Mouse (Mus musculus) stomach, embryonic 14.5 days (tissue): ENCODE data around the gene Dscam. TPM values are rescaled to one million over a fixed set of nuclear protein-coding genes. Genes with fewer than 3 reads are reported as not detected.

ENCODE experiments used
- ATAC-seq: fragments of 200-750 bp; cut with Nextera tagmentation; 2 replicates; pipeline ENCODE4 v1.8.0; 2017; ENCODE audit warnings: low read depth, moderate TSS enrichment; ENCODE audit not compliant: insufficient number of reproducible peaks, insufficient read depth, low FRiP score
- H3K27ac ChIP-seq: fragments of 300-500 bp; sonication (generic); 2 replicates; pipeline ENCODE4 v1.5.1; 2014; ENCODE audit warnings: mild to moderate bottlenecking, low read length, moderate library complexity, mixed read lengths
- H3K27me3 ChIP-seq: fragments of 300-500 bp; sonication (generic); 2 replicates; pipeline ENCODE4 v1.6.1; 2014; ENCODE audit warnings: low read length, control low read depth, mixed read lengths; ENCODE audit not compliant: control insufficient read depth, insufficient read depth
- H3K36me3 ChIP-seq: fragments of 300-500 bp; sonication (generic); 2 replicates; pipeline ENCODE4 v1.6.1; 2014; ENCODE audit warnings: mild to moderate bottlenecking, control low read depth, low read length, moderate library complexity, mixed read lengths; ENCODE audit not compliant: control insufficient read depth, insufficient read depth
- H3K4me1 ChIP-seq: fragments of 300-500 bp; sonication (generic); 2 replicates; pipeline ENCODE4 v1.6.1; 2014; ENCODE audit warnings: low read length, control low read depth, mixed read lengths; ENCODE audit not compliant: control insufficient read depth, insufficient read depth
- H3K4me2 ChIP-seq: fragments of 300-500 bp; sonication (generic); replicated peaks from 2 replicates; pipeline ENCODE4 v1.6.1; 2014; ENCODE audit warnings: low read depth, low read length, control low read depth
- H3K4me3 ChIP-seq: fragments of 300-500 bp; sonication (generic); 2 replicates; pipeline ENCODE4 v1.5.1; 2014; ENCODE audit warnings: low read depth, low read length, control low read depth
- H3K9ac ChIP-seq: fragments of 300-500 bp; sonication (generic); replicated peaks from 2 replicates; pipeline ENCODE4 v1.6.1; 2014; ENCODE audit warnings: low read depth, mild to moderate bottlenecking, control low read depth, low read length, moderate library complexity, mixed read lengths
- H3K9me3 ChIP-seq: fragments of 300-500 bp; sonication (generic); 2 replicates; pipeline ENCODE4 v1.6.1; 2016; ENCODE audit warnings: low read depth, low read length, control low read depth; ENCODE audit not compliant: control insufficient read depth
- WGBS: fragments of 180-500 bp; shearing (Covaris S2); extraction: QIAGEN DNeasy Blood & Tissue Kit; methylation state at CpG from one replicate; pipeline ENCODE4 v1.1.7; 2014; 5-methylcytosine and 5-hydroxymethylcytosine counted together
- polyA plus RNA-seq: library from polyadenylated mRNA; unstranded; fragments of >200 nt; fragmentation: Nextera tagmentation; extraction: Ambion mirVana; gene quantifications from 2 replicates; pipeline ENCODE4 v1.2.1, GENCODE M21; 2014

The Dscam gene
- polyA plus RNA-seq, 1 experiment from 2014 or later: 0.30 TPM

DNA sequence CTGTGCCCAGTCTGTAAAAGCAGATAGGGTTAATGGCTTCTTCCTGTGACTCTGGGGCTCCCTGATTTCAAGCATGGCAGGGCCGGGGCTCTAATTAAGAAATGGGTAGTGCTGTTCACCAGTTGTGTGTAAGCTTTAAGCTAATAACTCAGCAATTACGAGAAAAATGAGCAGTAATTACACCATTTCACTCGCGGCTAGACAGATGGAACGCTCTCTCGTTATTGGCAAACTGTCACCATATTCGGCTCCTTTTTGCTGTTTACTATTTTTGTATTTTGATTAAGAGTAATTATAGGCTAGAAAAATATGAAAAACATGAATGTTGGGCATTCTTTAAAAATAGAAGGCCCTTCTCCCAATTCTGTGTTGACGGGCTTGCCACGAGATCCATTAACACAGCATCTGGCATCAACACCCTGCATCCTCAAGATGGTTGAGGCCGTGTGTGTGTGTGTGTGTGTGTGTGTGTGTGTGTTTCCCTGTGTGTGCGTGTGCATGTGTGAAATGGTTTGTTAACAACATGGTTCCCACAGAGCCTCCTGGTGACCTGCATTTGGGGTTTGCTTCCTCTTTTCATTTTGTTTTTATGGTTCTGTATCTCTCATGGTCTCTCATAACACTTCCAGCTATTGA, 162.5 kb downstream of the Dscam start:
- H3K9me3 ChIP-seq: no peaks in the 10 kb centered on the region
- H3K36me3 ChIP-seq: no peaks in the 10 kb centered on the region
- H3K27ac ChIP-seq: no peak overlapping the region
- 83% methylated on average over 11 of the region's 11 CpGs for WGBS
- H3K27me3 ChIP-seq: no peaks in the 10 kb centered on the region
- H3K9ac ChIP-seq: no peak overlapping the region
- H3K4me1 ChIP-seq: no peaks in the 10 kb centered on the region
- no peak overlapping the region for H3K4me3 ChIP-seq
- H3K4me2 ChIP-seq: no peak overlapping the region
- no peak for ATAC-seq

DNA sequence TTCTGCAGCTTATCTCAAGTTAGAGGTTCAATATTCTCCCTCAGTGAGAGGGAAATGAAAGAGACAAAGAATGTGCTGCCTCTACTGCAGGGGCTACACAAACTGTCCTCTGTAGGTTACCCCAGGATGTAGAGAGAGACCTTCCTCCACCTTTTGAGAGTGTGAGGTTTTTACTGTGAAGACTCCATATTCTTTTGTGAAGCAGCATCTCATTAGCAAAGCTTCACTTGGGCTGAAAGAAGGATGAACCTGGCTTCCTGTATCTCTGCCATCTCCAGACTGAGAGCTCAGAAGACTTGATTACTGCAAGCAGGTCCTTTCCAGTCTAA, 163.7 kb downstream of the Dscam start:
- H3K27ac ChIP-seq: no peak overlapping the region
- H3K4me1 ChIP-seq: no peaks in the 10 kb centered on the region
- ATAC-seq: no peak
- H3K36me3 ChIP-seq: no peaks in the 10 kb centered on the region
- no peak overlapping the region for H3K9ac ChIP-seq
- H3K9me3 ChIP-seq: no peaks in the 10 kb centered on the region
- no peak overlapping the region for H3K4me2 ChIP-seq
- H3K27me3 ChIP-seq: no peaks in the 10 kb centered on the region
- H3K4me3 ChIP-seq: no peak overlapping the region

DNA sequence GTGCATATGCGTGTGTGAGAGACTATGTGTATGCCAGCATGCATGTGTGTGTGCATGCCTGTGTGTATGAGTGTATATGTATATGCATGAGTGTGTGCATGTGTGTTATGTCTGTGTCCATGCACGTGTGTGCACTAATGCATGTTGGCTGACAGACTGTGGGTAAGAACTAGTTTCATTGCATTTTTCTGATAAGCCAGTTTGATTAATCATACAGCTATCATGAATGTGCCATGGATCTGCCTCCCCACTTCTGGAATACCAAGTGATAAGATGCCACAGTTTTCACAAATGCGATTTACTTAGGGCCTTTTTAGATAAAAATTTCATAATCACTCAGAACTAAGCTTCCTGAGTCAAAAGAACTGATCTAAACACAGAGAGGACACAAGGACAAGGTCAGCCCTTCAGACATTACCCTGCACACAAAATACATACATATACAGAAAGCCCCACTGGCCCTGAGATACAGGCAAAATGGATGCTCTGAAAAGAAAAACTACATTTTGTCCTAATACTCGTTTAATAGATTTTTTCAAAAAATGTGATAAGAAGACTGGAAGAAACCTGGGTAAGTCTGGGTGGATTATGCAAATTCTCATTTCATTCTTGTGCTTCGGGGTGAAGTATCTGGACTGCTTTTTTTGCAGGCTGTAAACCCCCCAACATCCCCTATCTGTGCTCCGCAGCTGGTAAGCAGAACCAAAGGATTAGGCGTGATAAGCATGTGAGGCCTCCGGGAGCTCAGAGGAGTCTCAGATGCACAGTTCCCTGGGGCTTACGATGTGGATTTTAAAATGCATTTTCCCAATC, 164.3 kb downstream of the Dscam start:
- 57% methylated on average over 9 of the region's 9 CpGs for WGBS
- Histone ChIP-seq H3K9ac (no peak overlapping the region), H3K9me3 (no peaks in the 10 kb centered on the region), H3K36me3 (no peaks in the 10 kb centered on the region), H3K4me1 (no peaks in the 10 kb centered on the region), H3K27me3 (no peaks in the 10 kb centered on the region), H3K27ac (no peak overlapping the region), H3K4me3 (no peak overlapping the region), H3K4me2 (no peak overlapping the region)
- no peak; the same call in 1 of the 2 replicates for ATAC-seq

DNA sequence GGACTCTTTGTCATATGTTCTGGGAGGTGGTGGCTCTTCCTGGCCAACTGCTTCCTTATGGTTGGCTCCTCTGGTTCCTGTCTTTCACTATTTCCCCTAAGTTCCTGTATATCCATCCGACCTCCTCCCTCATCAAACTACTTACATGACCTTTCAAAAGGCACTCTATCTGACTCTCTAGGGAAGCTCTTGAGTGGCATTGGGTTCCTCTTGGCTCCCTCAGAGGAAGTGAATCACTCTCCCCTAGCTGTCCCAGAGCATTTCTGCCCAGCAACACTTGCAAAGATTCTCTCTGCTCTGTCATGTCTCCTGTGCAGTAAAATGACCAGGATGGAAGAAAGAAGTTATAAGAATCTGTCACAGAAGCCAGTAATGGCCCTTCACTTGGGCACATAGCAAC, 166.6 kb downstream of the Dscam start:
- H3K4me3 ChIP-seq: no peak overlapping the region
- no peak for ATAC-seq
- no peaks in the 10 kb centered on the region for H3K4me1 ChIP-seq
- H3K9ac ChIP-seq: no peak overlapping the region
- no peak overlapping the region for H3K27ac ChIP-seq
- H3K9me3 ChIP-seq: no peaks in the 10 kb centered on the region
- H3K27me3 ChIP-seq: no peaks in the 10 kb centered on the region
- no peak overlapping the region for H3K4me2 ChIP-seq
- 52% methylated on average over 1 of the region's 1 CpGs for WGBS
- H3K36me3 ChIP-seq: no peaks in the 10 kb centered on the region

DNA sequence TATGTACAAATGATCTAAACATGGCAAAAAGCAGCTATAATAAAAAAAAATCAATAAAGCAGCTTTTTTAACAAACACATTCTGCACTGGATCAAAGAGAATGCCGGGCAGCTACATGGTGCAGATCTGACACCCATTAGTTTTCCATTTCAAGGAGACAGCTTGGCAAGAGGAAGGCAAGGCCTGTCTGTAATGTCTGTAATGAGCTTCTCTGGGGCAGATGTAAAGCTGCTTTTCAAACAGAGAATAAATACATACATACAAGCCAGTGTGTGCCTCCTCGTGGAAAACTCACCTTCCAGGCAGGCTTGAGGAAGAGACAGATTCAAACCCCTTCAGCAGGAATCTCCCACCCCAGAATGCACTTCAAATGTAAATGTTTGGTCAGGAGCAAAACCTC, 167.7 kb downstream of the Dscam start:
- H3K36me3 ChIP-seq: no peaks in the 10 kb centered on the region
- no peaks in the 10 kb centered on the region for H3K4me1 ChIP-seq
- H3K9me3 ChIP-seq: no peaks in the 10 kb centered on the region
- no peak for ATAC-seq
- H3K9ac ChIP-seq: no peak overlapping the region
- no peak overlapping the region for H3K27ac ChIP-seq
- H3K4me2 ChIP-seq: no peak overlapping the region
- no peak overlapping the region for H3K4me3 ChIP-seq
- H3K27me3 ChIP-seq: no peaks in the 10 kb centered on the region
- 31% methylated on average over 2 of the region's 2 CpGs for WGBS

DNA sequence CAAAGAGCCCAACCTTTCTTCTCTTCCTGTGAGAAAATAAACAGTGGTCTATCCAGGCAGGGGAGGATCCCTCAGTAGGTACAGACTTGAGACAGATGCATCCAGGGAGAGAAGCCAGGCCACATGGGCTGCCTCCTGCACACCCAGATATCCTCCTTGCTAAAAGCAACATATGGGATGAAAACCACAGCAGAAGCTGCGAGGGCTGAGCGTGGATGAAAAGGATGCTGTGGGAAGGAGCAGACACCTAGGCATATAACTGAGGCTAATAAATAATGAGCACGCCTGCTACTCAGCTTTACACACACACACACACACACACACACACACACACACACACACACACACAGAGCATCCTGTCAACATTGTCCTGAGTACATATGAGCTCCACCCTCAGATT, 168.4 kb downstream of the Dscam start:
- H3K9me3 ChIP-seq: no peaks in the 10 kb centered on the region
- no peaks in the 10 kb centered on the region for H3K27me3 ChIP-seq
- no peak overlapping the region for H3K27ac ChIP-seq
- H3K36me3 ChIP-seq: no peaks in the 10 kb centered on the region
- 57% methylated on average over 3 of the region's 3 CpGs for WGBS
- ATAC-seq: no peak
- no peak overlapping the region for H3K9ac ChIP-seq
- H3K4me3 ChIP-seq: no peak overlapping the region
- no peaks in the 10 kb centered on the region for H3K4me1 ChIP-seq
- H3K4me2 ChIP-seq: no peak overlapping the region

DNA sequence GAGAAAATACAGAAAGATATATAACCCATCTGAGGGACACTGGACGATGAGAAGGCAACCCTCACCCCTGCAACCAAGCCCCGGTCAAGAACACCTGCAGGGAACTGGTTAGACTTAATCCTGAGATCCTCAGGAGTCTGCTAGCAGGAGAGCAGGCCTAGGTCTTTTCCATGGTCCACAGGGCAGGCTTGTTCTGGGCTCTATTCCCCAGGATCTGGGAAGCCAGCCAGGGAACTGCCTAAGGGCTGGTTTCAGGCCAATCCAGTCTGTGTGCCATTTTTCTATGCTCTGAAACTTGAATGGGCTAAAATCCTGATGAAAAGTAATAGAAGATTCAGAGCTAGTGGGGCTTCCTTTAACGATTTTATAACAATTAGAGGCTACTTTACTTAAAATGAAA, 173.7 kb downstream of the Dscam start:
- ATAC-seq: no peak
- WGBS: 65% methylated on average over 3 of the region's 3 CpGs
- H3K4me1 ChIP-seq: no peaks in the 10 kb centered on the region

DNA sequence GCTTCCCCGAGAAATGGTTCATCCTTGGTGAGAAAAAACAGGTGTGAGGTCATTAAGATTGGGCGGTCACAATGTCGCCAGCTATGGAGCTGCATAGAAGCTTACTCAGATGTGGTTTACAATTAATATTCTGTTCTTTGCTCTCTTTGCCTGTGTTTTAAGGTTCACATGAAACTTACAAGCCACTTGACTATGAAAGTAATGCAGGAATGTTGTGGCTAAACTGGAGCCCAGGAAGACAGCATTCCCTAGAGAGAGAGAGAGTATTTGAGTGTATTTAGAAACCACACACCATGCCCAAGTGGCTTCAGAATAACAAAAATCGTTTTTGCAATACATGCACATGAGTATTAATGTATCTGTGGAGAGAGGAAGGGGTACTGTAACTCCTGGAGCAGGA, 174.7 kb downstream of the Dscam start:
- H3K4me1 ChIP-seq: no peaks in the 10 kb centered on the region
- H3K4me2 ChIP-seq: no peak overlapping the region
- H3K36me3 ChIP-seq: no peaks in the 10 kb centered on the region
- no peaks in the 10 kb centered on the region for H3K27me3 ChIP-seq
- no peak overlapping the region for H3K4me3 ChIP-seq
- H3K9me3 ChIP-seq: no peaks in the 10 kb centered on the region
- no peak overlapping the region for H3K9ac ChIP-seq
- ATAC-seq: no peak
- H3K27ac ChIP-seq: no peak overlapping the region
- 71% methylated on average over 4 of the region's 4 CpGs for WGBS

More for the DNA sequence above, 173.7 kb downstream of the Dscam start:
- no peaks in the 10 kb centered on the region for H3K27me3 ChIP-seq
- H3K27ac ChIP-seq: no peak overlapping the region
- H3K4me2 ChIP-seq: no peak overlapping the region
- no peak overlapping the region for H3K9ac ChIP-seq
- H3K4me3 ChIP-seq: no peak overlapping the region
- no peaks in the 10 kb centered on the region for H3K9me3 ChIP-seq
- no peaks in the 10 kb centered on the region for H3K36me3 ChIP-seq

DNA sequence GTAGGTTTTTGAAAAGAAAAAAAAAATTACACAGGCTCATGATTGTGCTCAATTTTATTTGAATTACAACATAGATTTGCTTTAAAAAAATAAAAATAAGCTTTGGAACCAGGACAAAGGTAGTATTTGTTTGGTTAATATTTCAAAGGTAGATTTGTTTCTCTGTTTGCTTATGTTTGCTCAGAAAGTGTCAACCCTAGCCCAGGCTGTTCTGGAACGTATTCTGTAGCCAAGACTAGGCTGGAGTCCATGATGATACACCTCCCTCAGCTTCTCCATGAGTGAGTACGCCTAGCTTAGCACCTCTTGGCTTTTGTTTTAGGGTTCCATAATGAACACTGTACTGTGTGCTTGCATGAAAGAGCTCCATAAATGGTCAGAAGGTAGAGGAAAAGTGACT, 183.2 kb downstream of the Dscam start:
- no peak for ATAC-seq
- Histone ChIP-seq H3K9ac (no peak overlapping the region), H3K4me3 (no peak overlapping the region), H3K27ac (no peak overlapping the region), H3K4me1 (no peaks in the 10 kb centered on the region), H3K36me3 (no peaks in the 10 kb centered on the region), H3K27me3 (no peaks in the 10 kb centered on the region), H3K4me2 (no peak overlapping the region), H3K9me3 (no peaks in the 10 kb centered on the region)
- WGBS: 66% methylated on average over 2 of the region's 2 CpGs
